Mouse (Mus musculus) forebrain, embryonic 13.5 days (tissue): Measurements from ENCODE around the gene Npnt. TPM values are rescaled to one million over a fixed set of nuclear protein-coding genes. Genes with fewer than 3 reads are reported as not detected.
A peak's percentile ranks its signal among the peaks of the same experiment; 100 is the strongest.

ENCODE experiments used
- ATAC-seq: fragments of 200-750 bp; cut with Nextera tagmentation; 2 replicates; pipeline ENCODE4 v1.8.0; 2017
- H3K27ac ChIP-seq: fragments of 300-500 bp; sonication (generic); 2 replicates; pipeline ENCODE4 v1.5.1; 2015; ENCODE audit warnings: inconsistent platforms, mild to moderate bottlenecking, moderate library complexity
- H3K27me3 ChIP-seq: fragments of 300-500 bp; sonication (generic); 2 replicates; pipeline ENCODE4 v1.6.1; 2015; ENCODE audit warnings: mild to moderate bottlenecking, inconsistent platforms
- H3K36me3 ChIP-seq: fragments of 300-500 bp; sonication (generic); 2 replicates; pipeline ENCODE4 v1.6.1; 2015; ENCODE audit warnings: mild to moderate bottlenecking, inconsistent platforms; ENCODE audit not compliant: poor library complexity, severe bottlenecking
- H3K4me1 ChIP-seq: fragments of 300-500 bp; sonication (generic); 2 replicates; pipeline ENCODE4 v1.6.1; 2015; ENCODE audit warnings: inconsistent platforms
- H3K4me2 ChIP-seq: fragments of 300-500 bp; sonication (generic); 2 replicates; pipeline ENCODE4 v1.6.1; 2015; ENCODE audit warnings: inconsistent platforms, mild to moderate bottlenecking, moderate library complexity
- H3K4me3 ChIP-seq: fragments of 300-500 bp; sonication (generic); 2 replicates; pipeline ENCODE4 v1.5.1; 2015; ENCODE audit warnings: mild to moderate bottlenecking, inconsistent platforms
- H3K9ac ChIP-seq: fragments of 300-500 bp; sonication (generic); 2 replicates; pipeline ENCODE4 v1.6.1; 2015; ENCODE audit warnings: mild to moderate bottlenecking, inconsistent platforms
- H3K9me3 ChIP-seq: fragments of 300-500 bp; sonication (generic); replicated peaks from 2 replicates; pipeline ENCODE4 v1.6.1; 2016; ENCODE audit warnings: inconsistent platforms
- WGBS: fragments of 180-500 bp; shearing (Covaris S2); methylation state at CpG from one replicate; pipeline ENCODE4 v1.1.7; 2015; 5-methylcytosine and 5-hydroxymethylcytosine counted together
- polyA plus RNA-seq: library from polyadenylated mRNA; unstranded; fragments of >200 nt; fragmentation: Nextera tagmentation; extraction: Ambion mirVana; gene quantifications from 2 replicates; pipeline ENCODE4 v1.2.1, GENCODE M21; 2015

Npnt gene
- 3.8 and 5.7 TPM in 2 replicates for polyA plus RNA-seq

DNA sequence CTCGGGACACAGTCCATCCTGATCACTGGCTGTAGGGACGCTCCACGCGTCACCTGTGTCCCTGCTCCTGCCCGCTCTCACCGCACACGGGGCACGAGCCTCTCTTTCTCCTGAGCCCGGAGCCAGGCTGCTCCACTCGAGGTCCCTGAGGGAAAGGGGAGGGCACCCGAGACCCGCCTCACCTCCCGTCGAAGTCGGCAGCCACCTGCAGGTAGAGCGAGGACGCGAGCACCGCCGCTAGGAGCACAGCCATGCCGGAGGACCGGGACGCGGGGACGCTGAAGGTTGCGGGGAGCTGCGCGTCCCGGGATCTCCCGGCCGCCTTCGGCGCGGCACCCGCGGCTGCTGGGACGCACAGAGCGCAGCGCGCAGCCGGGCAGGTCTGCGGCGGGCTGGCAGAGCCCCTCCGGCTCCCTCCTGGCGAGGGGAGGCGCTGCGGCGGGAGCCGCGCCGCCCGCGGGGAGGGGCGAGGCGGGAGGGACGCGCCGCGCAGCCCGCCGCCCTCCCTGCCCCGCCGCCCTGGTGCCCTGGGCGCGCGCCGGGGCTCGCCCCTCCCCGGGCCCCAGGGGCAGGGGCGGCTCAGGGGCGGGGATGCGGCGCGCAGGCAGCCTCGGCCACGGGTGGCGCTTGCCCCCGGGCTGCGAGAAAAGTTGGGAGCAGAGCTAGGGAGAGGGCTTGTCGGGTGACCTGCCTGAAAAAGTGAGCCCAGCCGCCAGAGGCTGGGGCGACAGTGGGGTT, at the start of gene Npnt:
Gene Npnt, minus strand, starts transcription at position 501 of the 738 bp plus-strand sequence.
- ATAC-seq: peak; percentile 89
- under 1% methylated on average over 35 of the region's 82 CpGs for WGBS

DNA sequence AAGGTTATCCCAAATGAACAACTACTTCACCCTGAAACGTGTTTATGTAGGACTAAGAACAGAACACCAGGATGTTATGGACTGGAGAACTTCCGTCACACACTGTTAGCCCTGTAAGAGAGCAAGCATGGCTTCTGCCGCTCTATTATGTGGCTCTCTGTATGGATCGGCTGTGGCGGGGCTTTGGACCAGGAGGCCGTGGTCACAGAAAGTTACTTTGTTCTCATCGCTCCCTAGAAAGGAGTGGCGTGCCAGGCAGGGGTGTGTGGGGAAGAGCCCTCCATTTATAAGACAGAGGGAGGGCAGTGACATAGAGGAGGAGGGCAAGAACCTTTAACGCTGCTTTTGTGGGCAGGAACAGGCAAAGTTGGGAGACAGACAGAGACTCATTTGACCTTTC, 46.2 kb upstream of the Npnt start:
- WGBS: 74% methylated on average over 9 of the region's 9 CpGs
- no peaks in the 10 kb centered on the region for H3K4me1 ChIP-seq
- no peak overlapping the region for H3K9ac ChIP-seq
- peaks cover 13% of the 10 kb centered on the region; the same call in 1 of the 2 replicates for H3K36me3 ChIP-seq
- no peak overlapping the region for H3K4me2 ChIP-seq
- ATAC-seq: peak; percentile 4; the same call in 1 of the 2 replicates
- H3K9me3 ChIP-seq: no peaks in the 10 kb centered on the region
- H3K27me3 ChIP-seq: no peaks in the 10 kb centered on the region
- H3K4me3 ChIP-seq: no peak overlapping the region
- no peak overlapping the region for H3K27ac ChIP-seq

More for the DNA sequence above, at the start of gene Npnt:
- Histone ChIP-seq H3K27ac (no peak within 1 kb of the TSS), H3K9me3 (no peaks in the 10 kb centered on the region), H3K9ac (peak within 1 kb of the TSS; percentile 65), H3K4me1 (peaks cover 11% of the 10 kb centered on the region; the same call in 1 of the 2 replicates), H3K4me2 (peak within 1 kb of the TSS; percentile 92), H3K4me3 (peak within 1 kb of the TSS; percentile 66), H3K36me3 (no peaks in the 10 kb centered on the region), H3K27me3 (peaks cover 18% of the 10 kb centered on the region)

DNA sequence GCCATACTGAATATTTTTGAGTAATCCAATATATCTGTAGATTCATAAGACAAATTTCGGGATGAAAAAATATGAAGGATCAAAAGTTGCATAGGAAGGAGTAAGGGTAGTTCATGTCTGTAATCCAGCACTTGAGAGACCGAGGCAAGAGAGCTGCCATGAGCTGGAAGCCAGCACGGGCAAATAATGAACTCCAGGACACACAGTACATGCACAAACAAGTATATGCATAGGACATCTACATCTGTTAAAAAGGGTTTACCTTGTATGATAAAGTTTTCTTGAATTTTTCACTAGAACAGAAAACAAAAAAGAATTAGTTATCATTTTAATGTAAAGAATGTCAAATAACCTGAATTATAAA, 45.8 kb upstream of the Npnt start:
- Histone ChIP-seq H3K9ac (no peak overlapping the region), H3K27ac (no peak overlapping the region), H3K4me2 (no peak overlapping the region), H3K4me1 (no peaks in the 10 kb centered on the region), H3K4me3 (no peak overlapping the region), H3K36me3 (peaks cover 13% of the 10 kb centered on the region; the same call in 1 of the 2 replicates), H3K9me3 (no peaks in the 10 kb centered on the region), H3K27me3 (no peaks in the 10 kb centered on the region)
- 95% methylated on average over 3 of the region's 3 CpGs for WGBS
- no peak for ATAC-seq

DNA sequence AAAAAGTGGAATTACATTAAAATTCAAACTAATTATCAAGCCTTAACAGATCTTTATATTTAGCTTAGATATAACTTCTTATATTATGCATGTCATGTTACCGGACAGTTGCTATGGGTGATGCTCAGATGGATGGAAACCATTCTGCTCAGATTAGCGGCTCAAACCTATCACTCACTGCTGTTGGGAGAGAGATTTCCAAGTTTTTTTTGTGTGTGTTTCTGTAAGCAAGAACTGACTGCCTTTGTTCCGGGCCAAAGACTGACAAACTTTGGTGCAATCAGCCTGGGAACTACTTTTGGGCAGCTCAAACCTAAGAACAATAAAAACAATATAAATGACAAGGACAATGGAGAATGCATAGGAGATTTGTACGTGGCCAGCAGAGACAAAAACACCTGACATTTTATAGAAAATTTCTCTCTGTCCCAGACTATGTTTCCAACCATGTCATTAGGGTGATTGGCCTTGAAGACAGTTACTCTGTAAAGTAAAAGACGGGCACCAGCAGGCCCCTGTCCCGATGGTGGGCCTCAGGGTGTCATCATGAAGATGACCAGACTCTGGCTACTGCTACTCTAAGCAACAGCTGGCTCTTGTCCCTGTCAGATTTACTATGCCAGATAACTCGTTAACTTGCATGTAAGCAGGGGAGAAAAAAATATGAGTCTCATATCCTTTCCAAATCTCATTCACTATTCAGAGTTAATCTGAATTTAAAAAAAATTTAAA, 45.2 kb upstream of the Npnt start:
- H3K4me1 ChIP-seq: no peaks in the 10 kb centered on the region
- H3K27me3 ChIP-seq: no peaks in the 10 kb centered on the region
- H3K9ac ChIP-seq: no peak overlapping the region
- no peak overlapping the region for H3K4me2 ChIP-seq
- no peak overlapping the region for H3K27ac ChIP-seq
- no peak overlapping the region for H3K4me3 ChIP-seq
- 86% methylated on average over 7 of the region's 7 CpGs for WGBS
- no peak for ATAC-seq
- peaks cover 13% of the 10 kb centered on the region; the same call in 1 of the 2 replicates for H3K36me3 ChIP-seq
- no peaks in the 10 kb centered on the region for H3K9me3 ChIP-seq

DNA sequence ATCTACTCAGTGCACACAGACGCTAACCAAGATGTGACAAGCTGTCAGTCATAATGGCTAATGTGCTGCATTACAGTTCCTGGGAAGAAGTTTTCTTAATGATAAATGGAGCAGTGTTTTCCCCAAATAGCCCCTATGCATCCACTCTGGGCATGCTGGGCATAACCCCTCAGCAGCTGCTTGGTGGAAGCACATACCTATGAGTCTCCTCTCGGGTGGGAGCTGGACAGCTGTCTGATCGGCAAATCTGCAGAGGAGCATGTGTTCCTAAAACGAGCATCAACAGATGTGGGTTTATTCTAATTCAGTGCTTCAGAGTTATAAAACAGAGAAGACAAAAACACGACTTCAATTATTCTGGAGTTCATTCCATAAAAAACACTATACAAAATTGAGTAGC, 36.1 kb upstream of the Npnt start:
- Histone ChIP-seq H3K36me3 (peaks cover 8% of the 10 kb centered on the region; the same call in 1 of the 2 replicates), H3K27ac (no peak overlapping the region), H3K9me3 (no peaks in the 10 kb centered on the region), H3K9ac (no peak overlapping the region), H3K27me3 (no peaks in the 10 kb centered on the region), H3K4me3 (no peak overlapping the region), H3K4me1 (no peaks in the 10 kb centered on the region), H3K4me2 (no peak overlapping the region)
- no peak for ATAC-seq
- 91% methylated on average over 5 of the region's 5 CpGs for WGBS

DNA sequence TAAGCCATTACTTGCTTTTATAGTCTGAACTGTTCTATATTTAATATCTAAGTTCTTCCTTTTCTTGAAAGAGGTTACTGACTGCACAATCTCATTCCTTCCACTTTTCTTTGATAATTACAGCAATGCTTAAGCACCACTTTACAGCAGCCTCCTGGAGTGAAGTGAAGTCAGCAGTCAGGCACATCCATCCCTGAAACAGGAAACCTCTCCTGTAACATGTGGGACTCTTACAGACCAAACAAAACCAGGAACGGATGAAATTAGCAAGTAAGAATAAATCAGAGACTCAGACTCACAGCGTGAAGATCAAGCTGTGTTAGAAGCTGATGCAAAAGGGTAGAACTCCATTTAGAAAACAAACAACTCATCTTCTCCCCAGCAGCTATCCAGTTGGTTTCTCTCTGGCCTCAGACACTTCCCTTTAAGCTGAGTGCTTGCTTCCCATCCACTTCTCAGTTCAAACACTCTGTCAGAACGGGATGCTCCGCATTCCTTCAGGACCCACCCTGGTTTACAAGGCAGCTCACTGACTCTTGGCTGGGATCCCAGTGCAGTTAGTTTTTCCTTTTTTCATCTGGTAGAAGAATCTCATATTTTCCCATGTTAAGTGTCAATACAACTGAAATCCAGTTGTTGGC, 33.9 kb upstream of the Npnt start:
- H3K9ac ChIP-seq: no peak overlapping the region
- H3K4me1 ChIP-seq: no peaks in the 10 kb centered on the region
- no peak overlapping the region for H3K27ac ChIP-seq
- no peaks in the 10 kb centered on the region for H3K27me3 ChIP-seq
- peaks cover 22% of the 10 kb centered on the region; the same call in 1 of the 2 replicates for H3K36me3 ChIP-seq
- H3K4me3 ChIP-seq: no peak overlapping the region
- ATAC-seq: no peak
- H3K9me3 ChIP-seq: no peaks in the 10 kb centered on the region
- WGBS: 75% methylated on average over 4 of the region's 4 CpGs
- no peak overlapping the region for H3K4me2 ChIP-seq

DNA sequence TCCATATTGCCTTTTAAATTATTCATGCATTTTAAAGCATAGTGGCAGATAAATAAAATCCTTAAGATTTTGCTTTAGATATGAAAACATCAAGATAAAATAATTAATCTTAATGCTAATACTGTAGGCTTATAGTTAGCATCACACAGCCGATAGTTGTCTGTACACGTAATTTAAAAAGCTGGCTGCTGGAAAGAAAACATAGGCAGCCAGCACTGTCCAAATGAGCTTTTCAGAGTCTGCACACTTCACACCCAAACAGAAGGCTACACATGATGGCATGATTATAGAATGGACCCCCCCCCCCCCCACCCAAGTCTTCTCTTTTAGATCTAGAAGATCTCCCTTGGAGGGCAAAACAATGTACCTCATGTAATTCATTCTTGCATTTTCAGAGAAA, 31.9 kb upstream of the Npnt start:
- H3K9ac ChIP-seq: no peak overlapping the region
- no peaks in the 10 kb centered on the region for H3K4me1 ChIP-seq
- no peak for ATAC-seq
- H3K4me2 ChIP-seq: no peak overlapping the region
- no peak overlapping the region for H3K4me3 ChIP-seq
- no peaks in the 10 kb centered on the region for H3K27me3 ChIP-seq
- H3K27ac ChIP-seq: no peak overlapping the region
- H3K36me3 ChIP-seq: peaks cover 22% of the 10 kb centered on the region; the same call in 1 of the 2 replicates
- no peaks in the 10 kb centered on the region for H3K9me3 ChIP-seq
- WGBS: 78% methylated on average over 2 of the region's 2 CpGs

DNA sequence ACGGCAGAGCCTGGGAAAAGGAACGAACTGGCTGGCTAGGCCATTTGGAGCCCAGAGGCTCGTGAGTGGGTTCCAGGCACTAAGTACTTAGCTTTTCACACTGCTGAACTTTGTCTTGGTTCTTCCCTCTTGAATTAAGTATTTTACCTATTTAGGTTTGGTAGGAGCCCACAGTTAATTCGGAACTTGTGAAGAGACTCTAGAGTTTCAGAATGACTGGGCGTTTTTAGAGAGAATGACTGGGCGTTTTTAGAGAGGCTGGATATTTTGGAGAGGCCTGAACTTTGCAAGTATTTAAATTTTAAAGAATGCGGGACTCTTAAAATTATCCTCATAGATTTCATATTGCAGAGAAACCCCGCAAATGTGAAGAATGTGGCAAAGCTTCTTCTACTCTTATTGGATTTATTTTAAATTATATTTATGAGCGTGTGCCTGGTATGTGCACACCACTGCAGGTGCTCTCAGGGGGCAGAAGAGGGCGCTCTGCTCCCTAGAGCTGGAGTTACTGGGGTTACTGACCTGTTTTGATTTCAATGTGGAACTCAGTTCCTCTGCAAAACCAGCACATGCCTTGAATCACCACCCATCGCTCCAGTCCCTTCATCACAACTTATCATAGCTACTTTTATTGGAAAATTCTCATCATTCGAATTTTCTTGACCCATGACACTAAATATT, 29.8 kb upstream of the Npnt start:
- Histone ChIP-seq H3K27ac (no peak overlapping the region), H3K9me3 (no peaks in the 10 kb centered on the region), H3K27me3 (no peaks in the 10 kb centered on the region), H3K4me1 (no peaks in the 10 kb centered on the region), H3K4me3 (no peak overlapping the region), H3K9ac (no peak overlapping the region), H3K36me3 (peaks cover 21% of the 10 kb centered on the region; the same call in 1 of the 2 replicates), H3K4me2 (no peak overlapping the region)
- no peak for ATAC-seq
- WGBS: 95% methylated on average over 12 of the region's 12 CpGs

DNA sequence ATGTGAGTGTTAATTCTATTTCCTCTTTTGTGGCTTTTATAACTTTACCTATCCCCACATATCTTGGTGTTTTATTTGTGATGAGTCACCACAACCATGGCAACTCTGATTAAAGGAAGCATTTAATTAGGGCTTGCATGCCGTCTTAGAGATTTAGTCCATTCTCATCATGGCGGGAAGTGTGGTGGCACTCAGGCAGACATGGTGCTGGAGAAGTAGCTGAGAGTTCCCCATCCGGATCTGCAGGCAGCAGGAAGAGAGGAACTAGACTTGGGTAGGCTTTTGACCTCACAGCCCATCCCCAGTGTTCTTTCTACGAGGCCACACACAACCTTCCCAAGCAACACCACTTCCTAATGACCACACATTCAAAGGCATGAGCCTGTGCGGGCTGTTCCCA, 16.2 kb upstream of the Npnt start:
- Histone ChIP-seq H3K4me1 (no peaks in the 10 kb centered on the region), H3K27me3 (no peaks in the 10 kb centered on the region), H3K9me3 (no peaks in the 10 kb centered on the region), H3K4me2 (no peak overlapping the region), H3K4me3 (no peak overlapping the region), H3K9ac (no peak overlapping the region), H3K27ac (no peak overlapping the region), H3K36me3 (no peaks in the 10 kb centered on the region)
- ATAC-seq: no peak
- 73% methylated on average over 5 of the region's 5 CpGs for WGBS

DNA sequence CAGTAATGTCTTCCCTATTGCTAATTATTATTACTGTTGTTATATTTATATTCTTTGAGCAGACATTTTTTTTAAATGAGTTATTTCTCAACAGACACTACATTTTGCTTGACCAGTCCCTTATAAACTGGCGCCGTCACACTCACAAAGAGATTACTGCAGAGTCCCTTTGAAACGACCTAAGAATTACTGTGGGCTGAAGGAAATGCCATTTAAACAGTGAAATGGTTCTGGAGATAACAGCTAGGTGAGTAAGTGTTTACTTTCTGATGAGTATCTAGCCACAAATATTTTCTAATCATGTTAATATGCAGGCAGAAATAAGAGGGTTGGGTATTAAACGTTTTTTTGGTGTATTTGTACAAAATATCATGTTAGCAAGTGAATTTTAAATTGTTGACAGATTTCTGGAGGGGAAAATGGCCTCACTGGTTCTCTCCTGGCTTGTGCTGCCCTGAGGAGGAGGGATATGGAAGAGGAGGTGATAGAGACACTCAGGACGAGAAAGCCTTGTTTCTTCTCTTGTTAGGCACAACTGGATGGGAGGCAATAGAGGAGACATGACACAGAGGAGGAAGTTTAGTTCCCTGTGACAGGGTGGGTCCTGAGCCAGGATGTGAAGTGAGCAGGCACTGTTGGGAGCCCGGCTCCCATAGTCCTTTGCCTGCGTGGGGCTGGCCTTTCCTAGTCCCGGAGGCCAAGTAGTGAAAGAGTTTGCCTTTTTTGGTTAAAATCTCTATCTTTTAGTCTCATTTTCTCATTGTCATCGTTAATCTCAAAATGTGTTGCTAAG, 14.8 kb upstream of the Npnt start:
- Histone ChIP-seq H3K36me3 (no peaks in the 10 kb centered on the region), H3K9me3 (no peaks in the 10 kb centered on the region), H3K27ac (no peak overlapping the region), H3K4me2 (no peak overlapping the region), H3K4me3 (no peak overlapping the region), H3K4me1 (no peaks in the 10 kb centered on the region), H3K27me3 (no peaks in the 10 kb centered on the region), H3K9ac (no peak overlapping the region)
- 76% methylated on average over 9 of the region's 9 CpGs for WGBS
- no peak for ATAC-seq

DNA sequence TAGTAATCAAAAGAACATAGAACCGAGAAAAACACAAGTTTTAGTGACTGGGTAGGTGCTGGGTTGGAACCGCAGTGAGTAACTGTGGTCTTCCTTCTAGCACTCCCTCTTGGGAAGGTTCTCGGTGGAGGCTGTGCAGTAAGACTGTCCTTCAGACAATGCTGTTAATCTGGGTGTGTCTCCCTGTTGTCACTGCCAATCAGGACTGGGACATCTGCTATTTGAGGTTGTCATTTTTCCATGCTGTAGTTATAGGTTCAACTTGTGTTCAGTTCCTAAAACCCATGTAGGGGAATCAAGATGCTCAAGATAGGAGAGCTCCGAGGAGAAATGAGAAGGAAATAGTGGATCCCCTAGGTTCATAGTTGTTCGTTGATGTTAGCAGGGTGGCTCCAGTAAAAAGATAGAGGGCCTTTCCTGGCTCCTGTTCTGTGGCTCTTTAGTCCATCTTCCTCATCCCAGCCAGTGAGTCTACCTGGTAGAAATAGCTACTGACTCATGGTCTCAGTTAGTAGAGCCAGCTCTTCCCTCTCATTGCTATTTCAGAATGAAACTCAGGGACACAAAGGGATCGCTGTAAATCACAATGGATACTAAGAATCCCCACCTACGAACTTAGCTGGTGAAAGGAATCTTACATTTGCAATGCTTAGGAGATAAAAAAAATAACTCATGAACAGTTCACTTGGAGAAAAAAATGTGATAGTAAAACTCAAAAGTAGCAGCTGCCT, 12.7 kb upstream of the Npnt start:
- ATAC-seq: no peak
- H3K4me1 ChIP-seq: no peaks in the 10 kb centered on the region
- no peaks in the 10 kb centered on the region for H3K36me3 ChIP-seq
- H3K27me3 ChIP-seq: no peaks in the 10 kb centered on the region
- no peak overlapping the region for H3K4me3 ChIP-seq
- WGBS: 87% methylated on average over 7 of the region's 7 CpGs
- no peak overlapping the region for H3K9ac ChIP-seq
- no peak overlapping the region for H3K27ac ChIP-seq
- H3K9me3 ChIP-seq: no peaks in the 10 kb centered on the region
- H3K4me2 ChIP-seq: no peak overlapping the region
